Mouse (Mus musculus) limb, embryonic 10.5 days (tissue): ENCODE data around the gene Ppp1r18. TPM values are rescaled to one million over a fixed set of nuclear protein-coding genes. Genes with fewer than 3 reads are reported as not detected.
A peak's percentile ranks its signal among the peaks of the same experiment; 100 is the strongest.
"Not testable (repeated sequence)": the region's sequence is repeated elsewhere in the genome, so short reads cannot be mapped to it uniquely, and the experiment has no call there.

Source experiments
- DNase-seq: peaks from one replicate; pipeline ENCODE4 v3.0.0-alpha.2; 2017; ENCODE audit warnings: low spot score
- H3K27ac ChIP-seq: fragments of 300-500 bp; sonication (generic); 2 replicates; pipeline ENCODE4 v1.5.1; 2016; ENCODE audit warnings: mild to moderate bottlenecking
- H3K27me3 ChIP-seq: fragments of 300-500 bp; sonication (generic); 2 replicates; pipeline ENCODE4 v1.6.1; 2016; ENCODE audit warnings: low read depth, mild to moderate bottlenecking; ENCODE audit not compliant: poor library complexity, severe bottlenecking
- H3K36me3 ChIP-seq: fragments of 300-500 bp; sonication (generic); 2 replicates; pipeline ENCODE4 v1.6.1; 2016; ENCODE audit warnings: mild to moderate bottlenecking, moderate library complexity
- H3K4me1 ChIP-seq: fragments of 300-500 bp; sonication (generic); 2 replicates; pipeline ENCODE4 v1.6.1; 2016
- H3K4me3 ChIP-seq: fragments of 300-500 bp; sonication (generic); 2 replicates; pipeline ENCODE4 v1.5.1; 2016; ENCODE audit warnings: mild to moderate bottlenecking, moderate library complexity
- H3K9me3 ChIP-seq: fragments of 300-500 bp; sonication (generic); replicated peaks from 2 replicates; pipeline ENCODE4 v1.6.1; 2016; ENCODE audit warnings: mild to moderate bottlenecking
- WGBS: fragments of 180-500 bp; shearing (Covaris S2); methylation state at CpG from one replicate; pipeline ENCODE4 v1.1.7; 2016; 5-methylcytosine and 5-hydroxymethylcytosine counted together
- polyA plus RNA-seq: library from polyadenylated mRNA; unstranded; fragments of >200 nt; fragmentation: Nextera tagmentation; extraction: Ambion mirVana; gene quantifications from 2 replicates; pipeline ENCODE4 v1.2.1, GENCODE M21; 2016

The Ppp1r18 gene
- polyA plus RNA-seq, 1 experiment from 2014 or later, result 22.1 TPM

GRCm38 (mm10) chr17:35832400-35833238, 32.8 kb upstream of the Ppp1r18 start:
- WGBS, result 70% methylated on average over 8 of the region's 8 CpGs
- H3K27ac ChIP-seq, result no peak overlapping the region

GRCm38 (mm10) chr17:35833239-35833751, 32.1 kb upstream of the Ppp1r18 start:
- Histone ChIP-seq H3K36me3 (peaks cover 73% of the 10 kb centered on the region), H3K27me3 (no peaks in the 10 kb centered on the region), H3K9me3 (no peaks in the 10 kb centered on the region), H3K4me3 (0 out of 2 replicates have a peak overlapping the region, but pooled peaks have one; percentile 6), H3K27ac (no peak overlapping the region), H3K4me1 (peaks cover 31% of the 10 kb centered on the region)
- WGBS, result 20% methylated on average over 5 of the region's 5 CpGs
- peak; percentile 55 for DNase-seq

More at GRCm38 (mm10) chr17:35832400-35833238, 32.8 kb upstream of the Ppp1r18 start:
- no peak for DNase-seq
- 0 out of 2 replicates have a peak overlapping the region, but pooled peaks have one; percentile 6 for H3K4me3 ChIP-seq
- H3K9me3 ChIP-seq, result no peaks in the 10 kb centered on the region
- H3K36me3 ChIP-seq, result peaks cover 80% of the 10 kb centered on the region
- H3K27me3 ChIP-seq, result no peaks in the 10 kb centered on the region
- peaks cover 31% of the 10 kb centered on the region for H3K4me1 ChIP-seq

- peaks cover 69% of the 10 kb centered on the region for H3K36me3 ChIP-seq
- peak overlapping the region; percentile 85 for H3K4me3 ChIP-seq
- WGBS, result 67% methylated on average over 5 of the region's 5 CpGs
Observed at GRCm38 (mm10) chr17:35833894-35834293, 31.5 kb upstream of the Ppp1r18 start.

GRCm38 (mm10) chr17:35834696-35835422, 30.5 kb upstream of the Ppp1r18 start:
- H3K36me3 ChIP-seq, result peaks cover 65% of the 10 kb centered on the region
- H3K4me1 ChIP-seq, result peaks cover 33% of the 10 kb centered on the region
- no peak for DNase-seq
- H3K4me3 ChIP-seq, result peak overlapping the region; percentile 85
- no peaks in the 10 kb centered on the region for H3K9me3 ChIP-seq
- WGBS, result 87% methylated on average over 26 of the region's 26 CpGs
- no peaks in the 10 kb centered on the region for H3K27me3 ChIP-seq
- no peak overlapping the region for H3K27ac ChIP-seq

More at GRCm38 (mm10) chr17:35833894-35834293, 31.5 kb upstream of the Ppp1r18 start:
- Histone ChIP-seq H3K9me3 (no peaks in the 10 kb centered on the region), H3K27ac (no peak overlapping the region), H3K4me1 (peaks cover 33% of the 10 kb centered on the region), H3K27me3 (no peaks in the 10 kb centered on the region)
- DNase-seq, result no peak

DNA sequence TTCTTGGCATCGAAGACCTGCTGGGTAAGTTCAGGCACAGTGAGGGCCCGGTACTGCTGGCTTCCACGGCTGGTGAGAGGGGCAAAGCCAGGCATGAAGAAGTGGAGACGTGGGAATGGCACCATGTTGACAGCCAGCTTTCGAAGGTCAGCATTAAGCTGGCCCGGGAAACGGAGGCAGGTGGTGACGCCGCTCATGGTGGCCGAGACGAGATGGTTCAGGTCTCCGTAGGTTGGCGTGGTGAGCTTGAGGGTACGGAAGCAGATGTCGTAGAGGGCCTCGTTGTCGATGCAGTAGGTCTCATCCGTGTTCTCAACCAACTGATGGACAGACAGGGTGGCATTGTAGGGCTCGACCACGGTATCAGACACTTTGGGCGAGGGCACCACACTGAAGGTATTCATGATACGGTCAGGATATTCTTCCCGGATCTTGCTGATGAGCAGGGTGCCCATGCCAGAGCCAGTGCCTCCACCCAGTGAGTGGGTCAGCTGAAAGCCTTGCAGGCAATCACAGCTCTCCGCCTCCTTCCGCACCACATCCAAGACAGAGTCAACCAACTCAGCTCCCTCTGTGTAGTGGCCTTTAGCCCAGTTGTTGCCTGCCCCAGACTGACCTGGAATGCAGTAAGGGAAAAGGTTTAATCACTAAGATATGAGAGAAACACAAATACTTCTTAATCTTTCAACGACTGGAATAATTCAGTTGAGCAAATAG, 29.8 kb upstream of the Ppp1r18 start:
- H3K4me3 ChIP-seq, result peak overlapping the region; percentile 85
- peaks cover 64% of the 10 kb centered on the region for H3K36me3 ChIP-seq
- peaks cover 28% of the 10 kb centered on the region for H3K4me1 ChIP-seq
- no peak for DNase-seq
- no peaks in the 10 kb centered on the region for H3K27me3 ChIP-seq
- WGBS, result 87% methylated on average over 26 of the region's 26 CpGs
- H3K9me3 ChIP-seq, result no peaks in the 10 kb centered on the region
- H3K27ac ChIP-seq, result peak overlapping the region; percentile 98; the same call in 1 of the 2 replicates

GRCm38 (mm10) chr17:35836178-35836965, 29.0 kb upstream of the Ppp1r18 start:
- H3K36me3 ChIP-seq, result peaks cover 57% of the 10 kb centered on the region
- DNase-seq, result peak; percentile 67
- WGBS, result 9% methylated on average over 24 of the region's 24 CpGs

GRCm38 (mm10) chr17:35836991-35837422, 28.4 kb upstream of the Ppp1r18 start:
- peak overlapping the region; percentile 85 for H3K4me3 ChIP-seq
- peaks cover 50% of the 10 kb centered on the region for H3K36me3 ChIP-seq
- H3K4me1 ChIP-seq, result peaks cover 28% of the 10 kb centered on the region
- WGBS, result 0% methylated on average over 25 of the region's 25 CpGs
- DNase-seq, result peak; percentile 95
- H3K27me3 ChIP-seq, result no peaks in the 10 kb centered on the region
- no peaks in the 10 kb centered on the region for H3K9me3 ChIP-seq
- H3K27ac ChIP-seq, result peak overlapping the region; percentile 98

More at GRCm38 (mm10) chr17:35836178-35836965, 29.0 kb upstream of the Ppp1r18 start:
- peak overlapping the region; percentile 98 for H3K27ac ChIP-seq
- no peaks in the 10 kb centered on the region for H3K9me3 ChIP-seq
- H3K4me1 ChIP-seq, result peaks cover 28% of the 10 kb centered on the region
- H3K27me3 ChIP-seq, result no peaks in the 10 kb centered on the region
- peak overlapping the region; percentile 85 for H3K4me3 ChIP-seq

- peaks cover 46% of the 10 kb centered on the region for H3K36me3 ChIP-seq
- DNase-seq, result peak; percentile 77
- peaks cover 33% of the 10 kb centered on the region for H3K4me1 ChIP-seq
- no peaks in the 10 kb centered on the region for H3K27me3 ChIP-seq
- no peaks in the 10 kb centered on the region for H3K9me3 ChIP-seq
- H3K27ac ChIP-seq, result peak overlapping the region; percentile 98
- under 1% methylated on average over 18 of the region's 18 CpGs for WGBS
- peak overlapping the region; percentile 85 for H3K4me3 ChIP-seq
Observed at GRCm38 (mm10) chr17:35837487-35837886, 27.9 kb upstream of the Ppp1r18 start.

DNA sequence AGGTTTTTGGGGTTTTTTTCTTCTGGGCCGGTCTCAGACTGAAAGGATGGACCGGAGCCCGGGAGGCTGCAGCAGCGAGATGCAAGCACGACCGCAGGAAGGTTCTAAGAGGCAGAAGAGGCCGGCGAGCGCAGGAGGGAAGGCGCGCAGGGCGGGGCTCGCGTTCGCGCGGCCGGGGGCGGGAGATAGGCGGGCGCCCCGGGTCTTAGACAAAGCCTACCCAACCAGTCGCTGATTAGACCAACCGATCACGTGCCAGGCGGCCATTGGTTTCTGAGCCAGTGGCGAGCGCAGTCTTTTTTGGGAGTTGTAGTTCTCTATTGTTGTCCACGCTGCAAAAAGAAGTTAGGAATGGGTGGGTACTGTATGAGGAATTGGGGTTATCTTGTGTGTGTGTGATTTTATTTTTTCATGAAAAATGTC, 27.3 kb upstream of the Ppp1r18 start, which contains the start of gene Tubb5:
Gene Tubb5, minus strand, starts transcription at position 185 of the 423 bp plus-strand sequence.
- no peaks in the 10 kb centered on the region for H3K9me3 ChIP-seq
- peak; percentile 96 for DNase-seq
- H3K4me1 ChIP-seq, result peaks cover 40% of the 10 kb centered on the region
- H3K27me3 ChIP-seq, result no peaks in the 10 kb centered on the region
- H3K4me3 ChIP-seq, result peak within 1 kb of the TSS; percentile 85
- 1% methylated on average over 29 of the region's 29 CpGs for WGBS
- peaks cover 39% of the 10 kb centered on the region for H3K36me3 ChIP-seq
- peak within 1 kb of the TSS; percentile 98 for H3K27ac ChIP-seq

DNA sequence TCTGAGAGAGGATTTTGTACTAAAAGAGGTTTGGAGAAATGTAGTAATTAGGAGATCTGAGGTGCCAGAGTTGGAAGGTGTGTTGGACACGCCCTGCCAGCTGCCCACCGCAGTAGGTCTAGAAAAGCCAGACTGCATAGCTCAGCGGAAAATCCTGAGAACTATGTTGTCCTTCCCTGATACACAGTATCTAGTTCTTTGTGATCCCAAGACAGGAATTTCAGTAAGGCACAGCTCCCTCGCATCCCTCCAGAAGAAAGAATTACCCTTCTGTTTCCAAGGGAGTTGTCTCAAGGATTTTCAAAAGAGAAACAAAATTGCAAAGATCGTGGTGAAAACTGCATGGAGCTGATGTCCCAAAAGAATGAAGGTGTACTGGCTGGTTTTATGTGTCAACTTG, 26.8 kb upstream of the Ppp1r18 start:
- Histone ChIP-seq H3K36me3 (peaks cover 35% of the 10 kb centered on the region), H3K27ac (peak overlapping the region; percentile 98), H3K9me3 (no peaks in the 10 kb centered on the region), H3K4me3 (peak overlapping the region; percentile 85), H3K4me1 (peaks cover 41% of the 10 kb centered on the region), H3K27me3 (no peaks in the 10 kb centered on the region)
- DNase-seq, result peak; percentile 57
- WGBS, result 2% methylated on average over 5 of the region's 5 CpGs

DNA sequence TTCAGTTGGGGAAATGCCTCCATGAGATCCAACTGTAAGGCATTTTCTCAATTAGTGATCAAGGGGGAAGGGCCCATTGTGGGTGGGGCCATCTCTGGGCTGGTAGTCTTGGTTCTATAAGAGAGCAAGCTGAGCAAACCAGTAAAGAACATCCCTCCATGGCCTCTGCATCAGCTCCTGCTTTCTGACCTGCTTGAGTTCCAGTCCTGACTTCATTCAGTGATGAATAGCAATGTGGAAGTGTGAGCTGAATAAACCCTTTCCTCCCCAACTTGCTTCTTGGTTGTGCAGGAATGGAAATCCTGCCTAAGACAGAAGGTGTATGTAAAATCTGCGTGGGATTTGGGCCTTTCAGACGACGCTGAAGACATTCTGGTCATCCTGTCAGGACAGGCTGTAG, 26.4 kb upstream of the Ppp1r18 start:
- Histone ChIP-seq H3K4me3 (peak overlapping the region; percentile 85), H3K36me3 (peaks cover 33% of the 10 kb centered on the region), H3K27ac (peak overlapping the region; percentile 98), H3K4me1 (peaks cover 40% of the 10 kb centered on the region)
- H3K27me3 ChIP-seq, DNase-seq, H3K9me3 ChIP-seq: not testable (repeated sequence)
- WGBS, result 58% methylated on average over 3 of the region's 3 CpGs
